27 mouse cellular contexts compared by ENCODE assay signal in genomic region chr3:117155274-117155673, GRCm38 (mm10).
DNase-seq lines count a peak whose midpoint lies in the region; ATAC-seq and TF ChIP-seq lines count a peak whose summit lies in the region.
"Had no signal": no experiment of that assay in that cellular context is flagged by ENCODE, and none has a peak within 500 bp of the region (broad histone marks: within the 10 kb centered on the region; RNA-seq: fewer than 3 reads in every experiment).

No protein-coding gene starts in this region.

- H3K27me3 ChIP-seq in hindbrain, embryonic 11.5 days (ENCODE audit: control insufficient read depth, insufficient read depth, low read length): no peaks in the 10 kb centered on the region
- no peaks in the 10 kb centered on the region for H3K27me3 ChIP-seq in hindbrain, postnatal 0 days (ENCODE audit: insufficient read depth, low read length)
- H3K27me3 ChIP-seq: heart, embryonic 15.5 days; hindbrain, embryonic 12.5 days; neural tube, embryonic 15.5 days had no signal

- TF ChIP-seq CTCF in hindbrain, postnatal 0 days (IDR thresholded peaks at IDR 0.05; ENCODE audit: low read depth): no peak

- H3K9ac ChIP-seq in hindbrain, embryonic 11.5 days (ENCODE audit: low read depth, low read length): no peak overlapping the region
- no peak overlapping the region for H3K9ac ChIP-seq in hindbrain, postnatal 0 days (replicated peaks; ENCODE audit: low read length)
- H3K9ac ChIP-seq: heart, embryonic 15.5 days; hindbrain, embryonic 12.5 days; liver, embryonic 14.5 days; lung, embryonic 14.5 days; neural tube, embryonic 15.5 days had no signal

- ATAC-seq in hindbrain, embryonic 11.5 days (ENCODE audit: low FRiP score): 0 out of 2 replicates have a peak, but pooled peaks have one; percentile 40
- ATAC-seq in hindbrain, postnatal 0 days: no peak; the same call in 1 of the 2 replicates
- ATAC-seq: intestine, embryonic 16.5 days had no signal

- H3K4me1 ChIP-seq in hindbrain, embryonic 11.5 days (replicated peaks; ENCODE audit: control insufficient read depth, insufficient read depth, low read length): no peaks in the 10 kb centered on the region
- no peaks in the 10 kb centered on the region for H3K4me1 ChIP-seq in hindbrain, postnatal 0 days (ENCODE audit: insufficient read depth, low read length)
- H3K4me1 ChIP-seq: heart, embryonic 15.5 days; hindbrain, embryonic 12.5 days; midbrain, embryonic 10.5 days had no signal

- peak; percentile 52 for DNase-seq in adrenal gland, adult 2 months
- no peak for DNase-seq in adrenal gland, adult 18-20 months (ENCODE audit: low spot score in 2 of 2)
- no peak for DNase-seq in hindbrain, embryonic 11.5 days (ENCODE audit: low spot score)
- DNase-seq in hindbrain, postnatal 0 days (ENCODE audit: low spot score): no peak
- DNase-seq in 3134 (ENCODE audit: extremely low read depth, insufficient read length, low spot score): peak; percentile 7
- DNase-seq in adrenal gland, postnatal 36 days: peak; percentile 22 to 32
- no peak for DNase-seq in cerebellum, adult 9-11 months
- no peak for DNase-seq in kidney, postnatal 10 days
- DNase-seq: cerebellum, adult 11 months; cerebellum, adult 9-10 months; embryo, embryonic 11 days; gastrocnemius, postnatal 25 days; heart, adult 11 months; kidney, adult 8-10 months; liver; lung, embryonic 14.5 days; right cerebral cortex, postnatal 4 days; thymus, postnatal 4 days had no signal

- no peaks in the 10 kb centered on the region for H3K9me3 ChIP-seq in hindbrain, embryonic 11.5 days (ENCODE audit: control insufficient read depth, low read length)
- no peaks in the 10 kb centered on the region for H3K9me3 ChIP-seq in hindbrain, postnatal 0 days (ENCODE audit: low read length)
- H3K9me3 ChIP-seq: heart, embryonic 10.5 days; heart, embryonic 15.5 days; hindbrain, embryonic 12.5 days; midbrain, embryonic 10.5 days; neural tube, embryonic 15.5 days had no signal

- H3K4me3 ChIP-seq in hindbrain, embryonic 11.5 days (ENCODE audit: low read depth, low read length): no peak overlapping the region
- no peak overlapping the region for H3K4me3 ChIP-seq in hindbrain, postnatal 0 days (ENCODE audit: low read length)
- H3K4me3 ChIP-seq: erythroblast, embryonic 14.5 days; heart, embryonic 10.5 days; heart, embryonic 15.5 days; hindbrain, embryonic 12.5 days; midbrain, embryonic 10.5 days; neural tube, embryonic 15.5 days had no signal

- no peak overlapping the region for H3K27ac ChIP-seq in hindbrain, embryonic 11.5 days (ENCODE audit: low read depth, low read length)
- no peak overlapping the region for H3K27ac ChIP-seq in hindbrain, postnatal 0 days
- H3K27ac ChIP-seq: heart, embryonic 10.5 days; heart, embryonic 15.5 days; hindbrain, embryonic 12.5 days; kidney, postnatal 0 days; liver, embryonic 14.5 days; midbrain, embryonic 10.5 days; neural tube, embryonic 15.5 days had no signal

- no peaks in the 10 kb centered on the region for H3K36me3 ChIP-seq in hindbrain, embryonic 11.5 days (ENCODE audit: control insufficient read depth, insufficient read depth, low read length)
- H3K36me3 ChIP-seq in hindbrain, postnatal 0 days (ENCODE audit: insufficient read depth, low read length): no peaks in the 10 kb centered on the region
- H3K36me3 ChIP-seq: heart, embryonic 10.5 days; heart, embryonic 15.5 days; hindbrain, embryonic 12.5 days; midbrain, embryonic 10.5 days; neural tube, embryonic 15.5 days had no signal

- H3K4me2 ChIP-seq in hindbrain, embryonic 11.5 days (replicated peaks; ENCODE audit: low read depth, low read length): no peak overlapping the region
- H3K4me2 ChIP-seq in hindbrain, postnatal 0 days (ENCODE audit: low read depth, low read length): no peak overlapping the region
- H3K4me2 ChIP-seq: heart, embryonic 15.5 days; hindbrain, embryonic 12.5 days; lung, embryonic 14.5 days; neural tube, embryonic 15.5 days had no signal

- 86% methylated on average over 6 of the region's 6 CpGs for WGBS in hindbrain, embryonic 11.5 days
- WGBS in hindbrain, postnatal 0 days: 92% methylated on average over 6 of the region's 6 CpGs

Comparison
In these comparisons a context has a peak if more than half of its experiments do, and no peak if none do; other contexts are left out.
1. DNase-seq: peak in adrenal gland, adult 2 months (single experiment), 3134 (single experiment) and adrenal gland, postnatal 36 days (2 of 2); none in adrenal gland, adult 18-20 months (0 of 2), hindbrain, embryonic 11.5 days (single experiment), hindbrain, postnatal 0 days (single experiment), cerebellum, adult 9-11 months (single experiment) and kidney, postnatal 10 days (single experiment).